Mouse (Mus musculus): ENCODE measurements around the gene Prpf4. TPM values are rescaled to one million over a fixed set of nuclear protein-coding genes. Genes with fewer than 3 reads are reported as not detected.
A peak's percentile ranks its signal among the peaks of the same experiment; 100 is the strongest.

The Prpf4 gene
- polyA plus RNA-seq (2016; fragmentation: Nextera tagmentation; extraction: Ambion mirVana): 27.3 and 30.1 TPM in 2 replicates

DNA sequence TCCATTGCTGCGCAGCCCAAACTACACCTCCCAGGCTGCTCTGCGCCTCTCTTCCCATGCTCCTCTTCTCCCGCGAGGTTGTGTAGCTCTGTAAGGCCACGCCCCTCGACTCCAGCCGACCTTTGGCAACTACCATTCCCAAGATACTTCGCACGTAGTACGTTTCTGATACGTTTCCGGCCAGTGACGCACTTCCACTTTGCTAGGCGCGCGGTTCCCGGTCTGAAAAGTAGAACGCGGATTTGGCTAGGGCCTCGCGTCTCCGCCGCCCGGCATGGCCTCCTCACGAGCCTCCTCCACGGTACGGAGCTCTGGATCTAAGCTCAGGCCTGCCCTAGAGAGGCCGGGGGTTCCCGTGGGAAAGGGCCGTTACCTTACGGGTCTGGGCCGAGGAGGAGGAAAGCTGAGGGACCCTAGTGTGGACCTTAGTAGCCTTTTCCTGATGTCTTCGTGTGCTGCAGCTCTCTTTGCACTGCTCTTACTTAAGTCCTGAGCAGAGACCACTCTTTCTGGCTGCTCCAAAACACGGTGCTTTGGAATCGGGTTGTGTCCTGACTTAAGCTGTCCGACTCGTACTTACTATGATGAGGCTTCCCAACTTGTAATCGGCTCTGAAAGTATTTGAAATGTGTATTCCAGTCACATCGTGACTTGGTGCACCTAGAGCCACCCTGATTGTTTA is at the start of gene Prpf4, which contains the start of gene Cdc26:
Gene Prpf4 (plus strand): TSS at position 197 of the 682 bp plus-strand sequence.
Gene Cdc26 (minus strand): TSS at position 42 of the 682 bp plus-strand sequence.
- H3K36me3 ChIP-seq: peaks cover 32% of the 10 kb centered on the region

DNA sequence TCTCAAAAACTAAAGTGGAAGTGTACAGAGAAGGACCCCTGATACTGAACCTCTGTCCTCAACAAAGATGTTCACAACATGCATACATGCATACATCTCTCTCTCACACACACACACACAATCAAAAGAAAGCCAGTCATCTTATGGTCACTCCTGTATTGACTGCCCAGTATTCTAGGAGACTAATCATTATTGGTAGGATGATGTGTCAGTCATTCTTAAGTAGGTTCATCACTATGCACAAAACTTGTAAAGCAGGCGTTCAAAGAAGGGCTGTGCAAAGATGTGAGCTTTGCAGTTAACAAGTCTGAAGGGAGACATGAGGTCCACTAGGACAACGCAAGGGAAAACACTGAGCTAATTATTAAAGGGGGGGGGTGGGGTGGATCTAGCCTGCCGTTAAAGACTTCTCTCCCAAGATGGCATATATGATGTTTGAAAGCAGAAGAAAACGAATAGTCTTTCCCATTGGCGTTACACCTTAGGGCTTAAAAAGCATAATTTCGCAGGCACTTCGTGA is 49.3 kb upstream of the Prpf4 start:
- 49% methylated on average over 7 of the region's 7 CpGs for WGBS
- Histone ChIP-seq H3K4me3 (peak overlapping the region; percentile 70), H3K9me3 (no peaks in the 10 kb centered on the region), H3K9ac (peak overlapping the region; percentile 64), H3K27me3 (no peaks in the 10 kb centered on the region), H3K36me3 (no peaks in the 10 kb centered on the region), H3K27ac (no peak overlapping the region), H3K4me2 (replicated peaks) (peak overlapping the region; percentile 60), H3K4me1 (peaks cover 12% of the 10 kb centered on the region)
- ATAC-seq (ENCODE audit: insufficient number of reproducible peaks, insufficient read depth, low FRiP score, low TSS enrichment): no peak

More for the DNA sequence above, at the start of gene Prpf4, which contains the start of gene Cdc26:
- Histone ChIP-seq H3K27me3 (no peaks in the 10 kb centered on the region), H3K4me2 (replicated peaks) (peak within 1 kb of the TSS; percentile 82), H3K27ac (peak within 1 kb of the TSS; percentile 88), H3K4me3 (peak within 1 kb of the TSS; percentile 69), H3K9ac (peak within 1 kb of the TSS; percentile 83), H3K9me3 (no peaks in the 10 kb centered on the region), H3K4me1 (peaks cover 26% of the 10 kb centered on the region)
- ATAC-seq (ENCODE audit: insufficient number of reproducible peaks, insufficient read depth, low FRiP score, low TSS enrichment): peak; percentile 98
- WGBS: under 1% methylated on average over 39 of the region's 39 CpGs

DNA sequence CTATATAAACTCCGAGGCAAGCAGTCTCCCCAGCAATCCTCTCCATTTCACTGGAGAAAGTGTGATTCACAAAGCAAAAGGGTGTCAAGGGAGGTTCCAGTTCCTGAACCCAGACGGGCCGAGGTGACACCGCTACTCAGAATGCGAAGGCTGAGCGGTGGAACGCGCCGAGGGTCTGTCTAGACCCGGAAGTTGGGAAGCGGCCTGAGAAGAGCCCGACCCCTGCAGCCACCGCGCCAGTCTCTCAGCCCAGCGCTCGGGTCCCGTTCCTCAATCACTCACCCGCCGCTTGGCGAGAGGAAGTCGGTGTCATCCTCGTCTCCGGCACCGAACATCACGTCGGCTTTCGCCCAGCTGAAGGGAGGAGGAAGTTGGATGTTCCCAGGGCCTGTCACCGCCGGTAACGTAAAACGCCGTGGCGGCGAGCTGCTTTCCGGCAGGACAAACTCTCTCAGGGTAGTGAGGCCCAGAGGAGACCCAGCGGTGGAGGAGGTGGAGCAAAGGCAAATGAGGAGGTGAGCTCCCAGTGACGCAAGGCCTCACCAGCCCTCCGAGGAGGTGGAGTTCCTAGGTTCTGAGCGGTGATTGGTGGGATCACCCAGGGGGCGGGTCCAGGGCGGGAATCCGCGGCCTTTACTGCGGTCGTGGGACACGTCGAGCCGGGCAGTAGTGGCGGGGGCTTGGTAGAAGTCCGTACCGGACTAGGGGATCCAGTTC is 48.4 kb upstream of the Prpf4 start, which contains the start of the genes Fkbp15 and Slc31a1:
Gene Fkbp15 (minus strand): TSS at position 461 of the 717 bp plus-strand sequence.
Gene Slc31a1 (plus strand): TSS at position 640 of the 717 bp plus-strand sequence.
- peak; percentile 100 for ATAC-seq (ENCODE audit: insufficient number of reproducible peaks, insufficient read depth, low FRiP score, low TSS enrichment)
- peak within 1 kb of the TSS; percentile 50; the same call in 1 of the 2 replicates for H3K27ac ChIP-seq
- WGBS: under 1% methylated on average over 51 of the region's 51 CpGs
- H3K4me1 ChIP-seq: peaks cover 12% of the 10 kb centered on the region
- H3K9ac ChIP-seq: peak within 1 kb of the TSS; percentile 66
- H3K36me3 ChIP-seq: no peaks in the 10 kb centered on the region
- H3K9me3 ChIP-seq: no peaks in the 10 kb centered on the region
- H3K27me3 ChIP-seq: no peaks in the 10 kb centered on the region
- H3K4me3 ChIP-seq: peak within 1 kb of the TSS; percentile 70
- peak within 1 kb of the TSS; percentile 60 for H3K4me2 ChIP-seq (replicated peaks)

DNA sequence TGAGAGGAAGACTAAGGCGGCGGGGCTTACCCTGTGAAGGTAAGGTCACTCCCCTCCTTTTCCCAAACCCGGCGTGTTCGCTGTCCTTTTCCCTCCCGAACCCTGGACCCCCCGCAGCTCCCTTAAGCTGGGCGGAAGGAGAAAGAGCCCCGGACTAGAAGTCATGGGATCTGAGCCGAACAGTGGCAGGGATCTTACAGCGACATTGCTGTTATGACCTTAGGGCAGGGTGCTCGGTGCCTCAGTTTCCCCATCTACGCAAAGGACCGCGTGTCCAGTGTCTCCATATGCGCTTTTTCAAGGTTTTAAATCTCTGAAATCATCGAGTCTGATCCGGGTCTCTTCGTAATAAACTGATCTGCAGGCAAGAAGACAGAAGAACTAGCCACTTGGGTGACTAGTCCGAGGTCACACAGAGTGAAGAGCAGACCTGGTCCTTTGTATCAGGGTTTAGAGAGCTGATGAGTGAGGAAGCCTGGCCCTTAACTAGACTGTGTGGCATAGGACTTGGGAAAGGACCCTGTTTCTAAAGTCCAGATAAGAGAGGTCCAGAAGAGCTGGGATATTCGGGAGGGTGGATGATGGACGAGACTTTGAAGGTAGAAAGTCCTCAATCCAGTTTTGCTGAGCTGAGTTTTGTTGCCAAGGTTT is 47.7 kb upstream of the Prpf4 start:
- Histone ChIP-seq H3K9me3 (no peaks in the 10 kb centered on the region), H3K4me2 (replicated peaks) (peak overlapping the region; percentile 60), H3K9ac (peak overlapping the region; percentile 66), H3K27ac (peak overlapping the region; percentile 50; the same call in 1 of the 2 replicates), H3K36me3 (no peaks in the 10 kb centered on the region), H3K4me1 (peaks cover 12% of the 10 kb centered on the region), H3K4me3 (peak overlapping the region; percentile 70), H3K27me3 (no peaks in the 10 kb centered on the region)
- under 1% methylated on average over 22 of the region's 22 CpGs for WGBS
- ATAC-seq (ENCODE audit: insufficient number of reproducible peaks, insufficient read depth, low FRiP score, low TSS enrichment): no peak

DNA sequence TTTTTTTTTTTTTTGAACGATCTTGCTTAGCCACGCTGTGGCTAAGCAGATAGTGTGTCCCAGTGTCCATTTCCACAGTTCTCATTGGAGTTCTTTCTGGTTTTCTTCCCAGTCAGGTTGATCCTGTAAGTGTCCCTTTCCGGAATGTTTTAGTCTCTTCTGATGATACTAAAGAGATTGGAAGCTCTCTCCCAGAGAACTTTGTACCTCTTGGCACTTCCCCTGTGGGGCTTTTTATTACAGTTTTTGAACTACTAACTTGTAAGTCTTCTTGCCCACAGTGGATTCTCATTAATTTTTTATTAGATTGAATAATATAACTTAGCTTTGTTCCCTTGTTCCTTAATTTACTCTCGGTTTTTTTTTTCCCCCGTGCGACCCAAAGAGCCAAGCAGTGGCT is 47.0 kb upstream of the Prpf4 start:
- ATAC-seq (ENCODE audit: insufficient number of reproducible peaks, insufficient read depth, low FRiP score, low TSS enrichment): no peak

DNA sequence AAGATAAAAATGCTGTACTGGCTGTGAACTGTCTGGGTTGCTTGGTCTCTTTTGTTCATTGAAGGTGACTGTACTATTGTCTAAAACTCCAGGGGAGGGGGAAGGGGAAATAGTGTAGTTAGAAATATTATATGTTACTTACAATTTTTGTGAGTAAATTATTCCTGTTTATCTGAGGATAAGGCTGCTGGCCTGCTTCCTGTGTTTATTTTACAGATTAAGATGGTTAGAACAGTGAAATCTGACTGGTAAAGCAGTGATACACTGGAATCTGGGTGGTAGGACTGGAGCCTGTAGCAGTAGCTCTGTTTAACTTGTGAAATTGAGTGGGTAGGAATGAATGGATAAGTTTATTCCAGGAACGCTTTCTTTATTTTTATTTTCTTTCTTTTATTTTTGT is 46.6 kb upstream of the Prpf4 start:
- Histone ChIP-seq H3K27ac (no peak overlapping the region), H3K4me1 (peaks cover 12% of the 10 kb centered on the region), H3K36me3 (no peaks in the 10 kb centered on the region), H3K4me2 (replicated peaks) (peak overlapping the region; percentile 60), H3K4me3 (peak overlapping the region; percentile 70; the same call in 1 of the 2 replicates), H3K9me3 (no peaks in the 10 kb centered on the region), H3K9ac (peak overlapping the region; percentile 33; the same call in 1 of the 2 replicates), H3K27me3 (no peaks in the 10 kb centered on the region)
- ATAC-seq (ENCODE audit: insufficient number of reproducible peaks, insufficient read depth, low FRiP score, low TSS enrichment): no peak
- 91% methylated on average over 1 of the region's 1 CpGs for WGBS

More for the DNA sequence above, 47.0 kb upstream of the Prpf4 start:
- Histone ChIP-seq H3K4me2 (replicated peaks) (peak overlapping the region; percentile 60), H3K27ac (no peak overlapping the region), H3K27me3 (no peaks in the 10 kb centered on the region), H3K4me1 (peaks cover 12% of the 10 kb centered on the region), H3K4me3 (peak overlapping the region; percentile 70), H3K9me3 (no peaks in the 10 kb centered on the region), H3K36me3 (no peaks in the 10 kb centered on the region), H3K9ac (peak overlapping the region; percentile 33; the same call in 1 of the 2 replicates)
- WGBS: 53% methylated on average over 6 of the region's 6 CpGs

DNA sequence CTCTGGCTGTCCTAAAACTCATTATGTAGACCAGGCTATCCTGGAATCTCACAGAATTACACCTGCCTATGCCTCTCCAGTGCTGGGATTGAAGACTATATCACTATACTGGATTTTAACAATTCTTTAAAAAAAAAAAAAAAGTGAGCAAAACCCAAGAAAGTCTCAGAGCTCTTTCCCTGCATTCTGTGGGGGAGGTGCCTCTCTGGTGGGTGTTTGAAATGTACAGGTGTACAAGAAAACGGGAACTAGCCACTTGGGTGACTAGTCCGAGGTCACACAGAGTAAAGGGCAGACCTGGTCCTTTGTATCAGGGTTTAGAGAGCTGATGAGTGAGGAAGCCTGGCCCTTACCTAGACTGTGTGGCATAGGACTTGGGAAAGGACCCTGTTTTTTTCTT is 46.2 kb upstream of the Prpf4 start:
- Histone ChIP-seq H3K27me3 (no peaks in the 10 kb centered on the region), H3K4me2 (replicated peaks) (no peak overlapping the region), H3K36me3 (no peaks in the 10 kb centered on the region), H3K4me1 (peaks cover 12% of the 10 kb centered on the region), H3K9me3 (no peaks in the 10 kb centered on the region), H3K27ac (no peak overlapping the region), H3K4me3 (no peak overlapping the region), H3K9ac (no peak overlapping the region)
- WGBS: 88% methylated on average over 2 of the region's 2 CpGs
- ATAC-seq (ENCODE audit: insufficient number of reproducible peaks, insufficient read depth, low FRiP score, low TSS enrichment): no peak

DNA sequence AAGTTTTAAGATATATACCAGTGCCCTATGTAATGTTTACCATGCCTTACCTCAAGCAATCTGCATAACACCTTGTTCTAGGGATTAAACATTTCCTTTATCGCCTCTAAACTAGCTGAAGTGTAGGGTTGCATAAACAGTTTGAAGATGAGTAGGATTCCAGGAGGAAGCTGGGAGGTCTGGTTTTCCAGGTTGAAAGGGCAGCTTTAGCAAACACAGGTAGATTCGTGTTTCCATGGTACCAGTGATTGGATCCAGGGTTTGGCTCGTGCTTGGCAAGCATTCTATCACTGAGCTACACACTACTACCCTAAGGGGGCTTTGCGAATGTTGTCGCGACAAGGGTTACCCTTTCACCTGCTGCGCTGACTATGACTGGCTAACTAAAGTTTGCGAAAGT is 44.3 kb upstream of the Prpf4 start:
- H3K4me2 ChIP-seq (replicated peaks): no peak overlapping the region
- no peak for ATAC-seq (ENCODE audit: insufficient number of reproducible peaks, insufficient read depth, low FRiP score, low TSS enrichment)
- H3K27ac ChIP-seq: no peak overlapping the region
- H3K27me3 ChIP-seq: no peaks in the 10 kb centered on the region
- peaks cover 10% of the 10 kb centered on the region for H3K4me1 ChIP-seq
- no peaks in the 10 kb centered on the region for H3K9me3 ChIP-seq
- no peaks in the 10 kb centered on the region for H3K36me3 ChIP-seq
- WGBS: 87% methylated on average over 8 of the region's 8 CpGs
- no peak overlapping the region for H3K9ac ChIP-seq
- no peak overlapping the region for H3K4me3 ChIP-seq

DNA sequence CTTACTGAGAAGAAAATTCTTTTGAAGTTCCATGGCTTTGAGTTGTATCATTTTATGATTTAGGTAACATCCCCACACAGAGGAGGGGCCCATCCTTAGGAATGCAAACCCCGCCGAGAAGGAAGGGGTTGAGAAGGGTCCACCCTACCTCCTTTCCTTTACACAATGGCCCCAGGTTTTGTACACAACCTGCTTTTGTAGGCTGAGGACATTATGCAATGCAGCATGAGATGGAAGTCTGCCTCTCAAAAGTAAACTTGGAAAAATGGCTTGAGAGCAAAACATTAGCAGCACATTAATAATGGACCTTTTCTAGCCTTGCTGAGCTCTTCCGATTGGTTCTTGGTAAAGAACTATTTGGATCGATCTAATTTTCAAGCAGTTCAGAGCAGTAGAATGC is 42.3 kb upstream of the Prpf4 start:
- ATAC-seq (ENCODE audit: insufficient number of reproducible peaks, insufficient read depth, low FRiP score, low TSS enrichment): no peak

DNA sequence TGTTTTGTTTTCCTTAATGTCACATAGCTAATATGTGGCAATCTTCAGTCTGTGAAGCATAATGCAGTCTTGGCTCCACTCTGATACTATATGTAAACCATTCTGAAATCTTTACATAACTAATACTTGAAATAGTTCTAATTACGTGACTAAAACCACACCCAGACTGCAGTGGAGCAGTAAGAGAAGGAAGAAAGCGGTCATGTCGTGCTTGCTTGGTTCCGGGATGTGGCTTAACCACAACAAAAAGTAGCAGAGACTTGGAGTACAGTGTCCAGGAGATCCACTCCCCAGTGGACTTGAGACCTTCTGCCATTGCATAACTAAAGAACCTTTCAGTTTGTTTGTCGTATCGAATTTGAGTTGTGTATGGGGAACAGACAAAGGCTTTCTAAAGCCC is 41.0 kb upstream of the Prpf4 start:
- no peak overlapping the region for H3K4me2 ChIP-seq (replicated peaks)
- no peak for ATAC-seq (ENCODE audit: insufficient number of reproducible peaks, insufficient read depth, low FRiP score, low TSS enrichment)
- H3K36me3 ChIP-seq: no peaks in the 10 kb centered on the region
- no peaks in the 10 kb centered on the region for H3K9me3 ChIP-seq
- 88% methylated on average over 6 of the region's 6 CpGs for WGBS
- no peak overlapping the region for H3K9ac ChIP-seq
- H3K4me1 ChIP-seq: no peaks in the 10 kb centered on the region
- H3K27ac ChIP-seq: no peak overlapping the region
- no peaks in the 10 kb centered on the region for H3K27me3 ChIP-seq
- H3K4me3 ChIP-seq: no peak overlapping the region

More for the DNA sequence above, 42.3 kb upstream of the Prpf4 start:
- H3K4me2 ChIP-seq (replicated peaks): no peak overlapping the region
- no peaks in the 10 kb centered on the region for H3K36me3 ChIP-seq
- H3K9me3 ChIP-seq: no peaks in the 10 kb centered on the region
- 80% methylated on average over 4 of the region's 4 CpGs for WGBS
- no peak overlapping the region for H3K27ac ChIP-seq
- H3K27me3 ChIP-seq: no peaks in the 10 kb centered on the region
- H3K4me1 ChIP-seq: peaks cover 6% of the 10 kb centered on the region; the same call in 1 of the 2 replicates
- no peak overlapping the region for H3K4me3 ChIP-seq
- no peak overlapping the region for H3K9ac ChIP-seq

DNA sequence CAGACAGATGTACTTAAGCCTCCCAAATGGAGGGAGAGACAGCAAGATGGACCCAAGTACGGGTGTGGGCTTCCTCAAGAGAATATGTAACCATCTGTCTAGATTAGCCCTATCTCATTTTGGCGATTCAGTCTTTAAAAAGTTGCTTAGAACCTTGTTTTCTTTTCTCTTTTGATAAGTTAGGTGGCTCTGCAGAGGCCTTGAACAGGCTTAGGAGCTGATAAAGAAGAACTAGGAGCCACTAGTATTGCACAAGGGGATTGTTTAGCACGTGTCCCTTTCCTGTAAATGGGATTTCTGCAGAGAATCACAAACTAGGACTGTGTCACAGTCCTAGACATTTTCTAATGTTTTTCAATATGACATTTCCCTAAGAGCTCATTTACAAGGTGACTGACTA is 39.5 kb upstream of the Prpf4 start:
- Histone ChIP-seq H3K4me2 (replicated peaks) (no peak overlapping the region), H3K27ac (no peak overlapping the region), H3K4me1 (no peaks in the 10 kb centered on the region), H3K4me3 (no peak overlapping the region), H3K9me3 (no peaks in the 10 kb centered on the region), H3K27me3 (no peaks in the 10 kb centered on the region), H3K36me3 (no peaks in the 10 kb centered on the region), H3K9ac (no peak overlapping the region)
- ATAC-seq (ENCODE audit: insufficient number of reproducible peaks, insufficient read depth, low FRiP score, low TSS enrichment): no peak
- WGBS: 86% methylated on average over 3 of the region's 3 CpGs
